Mouse (Mus musculus) retina, postnatal 7 days (tissue): ENCODE measurements around the gene Bicdl1.
"Not testable (repeated sequence)": the region's sequence is repeated elsewhere in the genome, so short reads cannot be mapped to it uniquely, and the experiment has no call there.

Experiments used
- DNase-seq: peaks from one replicate; pipeline ENCODE4 v3.0.0-alpha.2; 2012; ENCODE audit warnings: low read depth, low spot score

Bicdl1 gene

GRCm38 (mm10) chr5:115731001-115731731, at the start of gene Bicdl1:
TSS of gene Bicdl1 (minus strand) at chr5:115731621.
- peak; percentile 36 for DNase-seq

DNA sequence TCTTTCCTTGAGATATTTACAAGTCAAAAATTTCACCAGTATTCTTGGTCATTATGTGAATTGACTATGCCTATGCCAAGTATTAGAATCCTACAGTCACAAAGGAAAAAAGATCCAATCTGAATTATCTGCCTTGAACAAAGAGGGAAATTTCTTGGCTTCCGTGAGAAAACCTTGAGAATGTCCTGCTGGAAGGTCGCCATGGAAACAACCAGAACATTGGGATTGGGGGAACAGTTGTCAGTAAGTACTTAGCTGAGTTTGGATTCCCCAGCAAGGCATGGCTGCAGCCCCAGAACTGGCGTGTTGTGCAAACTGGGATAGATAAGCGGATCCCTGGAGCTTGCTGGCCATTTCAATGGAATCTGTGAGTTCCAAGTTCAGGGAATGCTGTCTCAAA, 45.5 kb upstream of the Bicdl1 start:
- DNase-seq, result no peak

GRCm38 (mm10) chr5:115775350-115775749, 43.9 kb upstream of the Bicdl1 start:
- no peak for DNase-seq

- DNase-seq, result no peak
Measured at GRCm38 (mm10) chr5:115770048-115770447, 38.6 kb upstream of the Bicdl1 start.

GRCm38 (mm10) chr5:115769116-115769515, 37.7 kb upstream of the Bicdl1 start:
- no peak for DNase-seq

- no peak for DNase-seq
Measured at GRCm38 (mm10) chr5:115766821-115767220, 35.4 kb upstream of the Bicdl1 start.

DNA sequence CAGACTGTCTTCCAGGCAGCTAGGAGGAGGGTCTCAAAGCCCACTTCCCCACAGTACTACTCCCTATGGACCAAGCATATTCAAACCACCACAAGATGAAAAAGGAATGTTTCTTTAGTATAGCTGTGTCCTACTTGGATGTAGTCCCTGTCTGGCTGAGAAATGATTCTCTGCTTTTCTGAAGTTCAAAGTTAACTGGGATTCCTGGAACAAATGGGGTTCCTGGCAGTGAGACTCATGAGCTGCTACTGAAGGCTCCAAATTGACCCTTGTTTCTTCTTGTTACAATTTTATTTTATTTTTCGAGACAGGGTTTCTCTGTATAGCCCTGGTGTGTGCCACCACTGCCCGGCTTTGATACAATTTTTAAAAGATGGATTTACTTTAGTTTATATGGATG, 32.6 kb upstream of the Bicdl1 start:
- no peak for DNase-seq

GRCm38 (mm10) chr5:115760903-115761302, 29.5 kb upstream of the Bicdl1 start:
- no peak for DNase-seq

GRCm38 (mm10) chr5:115758431-115759180, 27.2 kb upstream of the Bicdl1 start:
- no peak for DNase-seq

GRCm38 (mm10) chr5:115757516-115757915, 26.1 kb upstream of the Bicdl1 start:
- DNase-seq, result no peak

DNA sequence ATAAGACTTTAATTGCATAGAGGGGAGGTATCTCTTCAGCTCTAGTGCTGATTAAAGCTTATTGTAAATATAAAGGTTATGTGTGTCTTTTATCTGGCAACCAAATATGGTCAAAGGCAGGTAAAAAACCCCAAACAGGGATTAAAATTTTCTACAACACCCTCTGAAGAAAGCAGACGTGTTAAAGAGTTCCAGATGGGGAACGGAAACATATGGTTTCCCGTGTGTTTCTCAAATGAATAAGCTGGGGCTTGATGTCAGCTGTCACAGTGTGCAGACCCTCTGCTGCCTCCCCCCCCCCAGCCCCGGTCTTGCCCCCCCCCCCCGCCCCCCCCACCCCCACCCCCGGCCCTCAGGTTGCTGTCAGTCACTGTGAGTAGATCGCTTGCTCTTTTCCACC, 24.1 kb upstream of the Bicdl1 start:
- DNase-seq, result no peak

DNA sequence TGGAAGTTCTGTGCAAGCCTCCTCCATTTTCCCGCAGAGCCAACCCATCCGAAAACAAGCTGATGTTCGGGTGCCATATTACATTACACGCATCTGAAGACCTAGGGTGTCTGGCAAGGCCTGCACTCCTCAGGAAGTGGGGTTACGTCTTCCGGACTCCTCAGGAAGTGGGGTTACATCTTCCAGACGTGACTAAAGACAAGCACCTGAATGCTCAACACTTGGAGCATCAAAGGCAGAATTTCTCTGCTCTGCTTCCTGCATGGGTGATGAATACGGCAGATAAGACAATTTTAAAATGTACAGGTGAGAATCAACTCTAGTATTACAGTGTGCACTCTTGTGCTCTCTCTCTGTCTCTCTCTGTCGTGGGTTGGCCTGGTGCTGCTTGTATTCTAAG, 23.4 kb upstream of the Bicdl1 start:
- no peak for DNase-seq

GRCm38 (mm10) chr5:115752883-115753282, 21.5 kb upstream of the Bicdl1 start:
- DNase-seq, result no peak

DNA sequence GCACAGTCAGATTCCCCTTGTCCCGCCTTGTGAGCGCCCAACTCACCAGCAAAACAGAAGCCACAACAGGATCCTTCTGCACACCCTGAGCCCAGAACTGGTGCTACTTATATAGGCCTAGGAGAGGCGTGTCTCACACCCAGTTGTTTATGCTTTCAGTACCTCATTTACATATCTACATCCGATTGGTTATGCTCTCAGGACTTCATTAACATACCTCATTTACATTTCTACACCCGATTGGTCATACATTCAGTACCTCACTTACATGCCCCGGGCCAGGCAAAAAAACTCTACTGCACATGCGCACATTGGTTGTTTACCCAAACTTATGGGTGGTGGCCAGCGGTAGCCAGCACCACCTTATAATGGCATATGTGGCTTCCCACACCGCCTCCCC, 20.5 kb upstream of the Bicdl1 start:
- not testable (repeated sequence) for DNase-seq

- no peak for DNase-seq
Measured at GRCm38 (mm10) chr5:115748316-115748715, 16.9 kb upstream of the Bicdl1 start.

DNA sequence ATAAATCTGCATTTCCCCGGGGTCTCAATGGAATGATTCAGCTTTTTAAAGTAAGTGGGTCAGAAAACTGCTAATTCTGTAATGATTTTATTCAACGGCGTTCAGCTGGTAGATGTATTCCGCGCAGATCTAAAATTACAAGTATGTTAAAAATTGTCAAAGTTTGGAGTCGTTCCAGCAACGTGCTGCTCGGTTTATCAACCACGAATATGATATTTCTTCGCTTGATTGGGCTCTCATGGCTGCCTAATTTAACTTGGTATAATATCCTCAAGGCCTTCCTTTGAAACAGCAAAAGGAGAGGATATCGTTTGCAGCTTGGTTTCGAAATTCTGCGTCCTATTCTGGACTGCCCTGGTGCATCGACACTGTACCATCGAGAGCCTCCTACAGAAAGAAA, 13.9 kb upstream of the Bicdl1 start:
- no peak for DNase-seq

- no peak for DNase-seq
Measured at GRCm38 (mm10) chr5:115738032-115738431, 6.6 kb upstream of the Bicdl1 start.

DNA sequence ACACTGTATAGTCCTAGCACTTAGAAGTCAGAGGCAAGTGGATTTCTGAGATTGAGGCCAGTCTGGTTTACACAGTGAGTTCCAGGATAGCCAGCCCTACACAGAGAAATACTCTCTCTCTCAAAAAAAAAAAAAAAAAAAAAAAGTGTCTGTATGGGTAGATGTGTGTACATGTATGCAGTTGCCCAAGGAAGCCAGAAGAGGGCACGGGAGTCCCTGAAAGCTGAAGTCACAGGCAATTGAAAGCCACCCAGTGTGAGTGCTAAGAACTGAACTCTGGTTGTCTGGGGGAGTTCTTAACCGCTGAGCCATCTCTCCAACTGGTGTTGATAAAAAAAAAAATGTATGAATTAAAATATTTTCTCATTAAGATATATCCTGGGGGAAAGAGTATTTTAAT, 3.1 kb upstream of the Bicdl1 start:
- no peak for DNase-seq

GRCm38 (mm10) chr5:115732849-115733216, 1.4 kb upstream of the Bicdl1 start:
- DNase-seq, result no peak

DNA sequence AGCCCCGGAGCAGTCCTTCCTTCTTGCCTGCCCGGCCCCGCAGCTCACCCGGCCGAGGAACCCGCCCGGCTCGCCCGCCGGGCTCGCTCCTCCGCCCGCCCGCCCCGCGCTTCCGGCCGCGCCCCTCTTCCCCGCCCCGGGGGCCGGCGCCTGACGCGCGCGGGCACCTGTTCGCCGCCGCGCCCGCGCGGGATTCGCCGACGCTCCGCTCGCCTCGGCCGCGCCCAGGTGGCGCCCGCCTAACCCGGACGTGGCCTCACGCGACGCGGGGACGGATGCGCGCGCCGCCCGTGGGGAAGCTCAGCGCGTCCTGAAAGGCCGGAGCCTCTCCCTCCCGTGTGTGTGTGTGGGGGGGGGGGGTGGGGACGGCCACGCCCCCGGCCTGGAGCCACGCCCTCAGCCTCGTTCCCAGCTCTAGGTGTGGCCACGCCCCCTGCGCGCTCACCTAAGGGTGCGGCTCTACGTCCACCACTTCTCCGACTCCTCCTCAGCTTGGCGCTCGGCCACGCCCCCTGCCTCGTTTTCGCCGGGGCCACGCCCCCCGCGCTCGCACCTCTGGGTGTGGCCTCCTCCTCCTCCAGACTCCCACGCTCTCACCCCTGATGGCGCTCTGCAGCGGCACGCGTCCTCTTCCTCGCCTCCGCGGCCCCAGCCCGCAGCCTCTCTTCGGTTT, 891 bp upstream of the Bicdl1 start:
- peak; percentile 90 for DNase-seq

- DNase-seq, result peak; percentile 38
Measured at GRCm38 (mm10) chr5:115731732-115732175, 333 bp upstream of the Bicdl1 start.

- no peak for DNase-seq
Measured at GRCm38 (mm10) chr5:115730314-115730713, 1.1 kb downstream of the Bicdl1 start.

GRCm38 (mm10) chr5:115726581-115726980, 4.8 kb downstream of the Bicdl1 start:
- DNase-seq, result no peak
